Mouse (Mus musculus): ENCODE data around the gene Hspa5.

DNA sequence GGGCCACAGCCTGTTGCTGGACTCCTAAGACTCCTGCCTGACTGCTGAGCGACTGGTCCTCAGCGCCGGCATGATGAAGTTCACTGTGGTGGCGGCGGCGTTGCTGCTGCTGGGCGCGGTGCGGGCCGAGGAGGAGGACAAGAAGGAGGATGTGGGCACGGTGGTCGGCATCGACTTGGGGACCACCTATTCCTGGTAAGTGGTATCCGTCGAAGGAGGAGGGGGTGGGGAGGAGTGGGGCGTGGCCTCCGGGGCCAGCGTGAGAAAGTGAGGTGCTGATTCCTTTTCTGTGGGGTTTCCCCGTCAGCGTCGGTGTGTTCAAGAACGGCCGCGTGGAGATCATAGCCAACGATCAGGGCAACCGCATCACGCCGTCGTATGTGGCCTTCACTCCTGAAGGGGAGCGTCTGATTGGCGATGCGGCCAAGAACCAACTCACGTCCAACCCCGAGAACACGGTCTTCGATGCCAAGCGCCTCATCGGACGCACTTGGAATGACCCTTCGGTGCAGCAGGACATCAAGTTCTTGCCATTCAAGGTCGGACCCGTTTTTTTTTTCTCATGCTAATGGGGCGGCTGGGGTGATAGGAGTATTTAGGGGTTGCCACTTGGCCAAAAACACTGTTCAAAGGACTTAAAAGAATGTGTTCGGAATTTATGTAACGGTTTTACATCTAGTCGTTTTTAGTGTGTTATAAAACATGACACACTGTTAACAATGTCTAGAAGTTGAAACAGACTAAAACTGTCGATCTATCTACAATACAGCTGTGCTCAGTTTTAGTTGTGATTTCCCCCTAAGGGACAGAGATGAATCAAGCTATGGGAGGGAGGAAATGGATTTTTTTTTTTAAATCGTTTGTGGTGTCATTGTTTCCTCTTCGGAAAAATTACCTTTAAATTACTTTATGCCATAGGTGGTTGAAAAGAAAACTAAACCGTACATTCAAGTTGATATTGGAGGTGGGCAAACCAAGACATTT, 774 bp downstream of the Hspa5 start:
- TF ChIP-seq CTCF (IDR thresholded peaks at IDR 0.05; ENCODE audit: low read depth, low read length) (no peak), GATA1 (IDR thresholded peaks at IDR 0.05; ENCODE audit: borderline replicate concordance, low read length) (no peak), TAL1 (conservative IDR thresholded peaks at IDR 0.05; ENCODE audit: low read depth, low read length) (no peak), POLR2AphosphoS5 (IDR thresholded peaks at IDR 0.05; ENCODE audit: insufficient replicate concordance, low read depth, low read length) (peak; percentile 83)

All from G1E (cell line).